Mouse (Mus musculus): ENCODE data around the gene Olfr186.
"Not testable (repeated sequence)": the region's sequence is repeated elsewhere in the genome, so short reads cannot be mapped to it uniquely, and the experiment has no call there.

Gene Olfr186

GRCm38 (mm10) chr16:59030191-59030590 lies at the start of gene Olfr186:
TSS of gene Olfr186 (minus strand) at chr16:59030291.
- in situ Hi-C loops (cut with MboI, MseI), result no loop called here

GRCm38 (mm10) chr16:59077905-59078304 lies 47.8 kb upstream of the Olfr186 start, which contains the start of gene Olfr190:
TSS of gene Olfr190 (minus strand) at chr16:59078005.
- in situ Hi-C loops (cut with MboI, MseI), result no loop called here

DNA sequence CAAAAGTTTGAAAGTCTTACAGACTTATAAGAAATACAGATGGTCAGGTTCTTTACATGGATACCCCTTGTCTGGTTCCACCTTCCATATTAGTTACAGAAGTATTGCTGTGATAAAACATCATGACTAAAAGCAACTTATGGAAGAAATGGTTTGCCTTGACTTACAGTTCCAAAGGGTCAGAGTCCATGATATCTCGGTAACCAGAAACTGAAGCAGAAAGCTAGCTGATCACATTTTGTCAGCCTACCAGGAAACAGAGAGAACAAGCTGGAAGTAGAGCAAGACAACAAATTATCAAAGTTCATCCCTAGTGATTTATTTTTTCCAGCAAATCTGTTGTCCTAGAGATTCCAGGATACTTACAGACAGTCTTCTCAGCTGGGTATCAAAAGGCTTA lies 43.4 kb upstream of the Olfr186 start:
- in situ Hi-C loops (cut with MboI, MseI), result no loop called here

DNA sequence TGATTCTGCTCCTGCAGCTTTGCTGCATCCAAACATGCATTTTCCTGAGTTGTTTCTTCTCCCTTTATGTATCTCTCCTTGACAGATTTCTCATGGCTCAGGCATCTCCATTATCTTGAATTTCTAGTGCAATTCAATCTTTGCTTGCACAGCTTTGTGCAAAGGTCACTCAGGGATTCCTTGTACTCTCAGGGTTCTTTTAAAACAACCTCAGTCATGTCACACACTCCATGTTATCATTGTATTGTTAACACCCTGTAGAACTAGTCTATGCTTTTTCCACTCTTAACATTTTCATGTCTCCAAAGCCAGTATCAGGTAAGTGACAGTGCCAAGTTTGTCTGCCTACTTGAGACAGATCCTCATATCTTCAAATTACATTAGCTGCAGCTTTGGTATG lies 41.7 kb upstream of the Olfr186 start:
- in situ Hi-C loops (cut with MboI, MseI), result no loop called here

DNA sequence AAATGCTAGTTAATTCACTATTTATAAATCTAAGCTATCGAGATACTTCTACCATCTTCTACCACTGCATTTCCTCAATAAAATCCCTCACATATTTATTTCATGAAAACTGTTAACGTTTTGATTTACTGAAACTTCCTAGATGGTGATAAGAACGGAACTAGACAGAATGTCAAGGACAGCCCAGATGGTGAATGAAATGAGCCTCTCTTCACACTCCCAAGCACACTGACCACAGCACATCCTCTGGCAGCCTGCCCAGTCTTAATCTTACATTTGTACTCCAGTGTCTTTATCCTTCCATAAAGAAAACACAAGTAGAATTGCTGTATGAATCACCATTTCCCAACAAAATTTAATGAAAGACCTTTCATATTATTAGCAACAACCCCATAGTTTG lies 32.3 kb upstream of the Olfr186 start:
- in situ Hi-C loops (cut with MboI, MseI), result not testable (repeated sequence)

DNA sequence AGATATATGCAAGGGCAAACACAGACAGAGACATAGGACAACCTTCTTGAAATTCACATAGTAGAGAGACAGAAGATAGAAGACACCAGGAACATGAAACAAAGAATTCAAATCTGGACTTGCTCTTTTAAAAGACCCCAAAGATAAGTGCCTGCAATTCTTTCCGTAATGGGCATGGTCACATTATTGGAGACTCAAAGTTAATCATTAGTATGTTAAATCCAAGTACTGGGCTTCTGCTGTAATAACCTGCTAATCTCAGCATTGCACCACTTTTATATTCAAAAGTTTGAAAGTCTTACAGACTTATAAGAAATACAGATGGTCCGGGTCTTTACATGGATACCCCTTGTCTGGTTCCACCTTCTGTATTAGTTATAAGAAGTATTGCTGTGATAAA lies 19.2 kb upstream of the Olfr186 start:
- in situ Hi-C loops (cut with MboI, MseI), result not testable (repeated sequence)

GRCm38 (mm10) chr16:59048860-59049259 lies 18.8 kb upstream of the Olfr186 start:
- in situ Hi-C loops (cut with MboI, MseI), result no loop called here

GRCm38 (mm10) chr16:59047579-59047978 lies 17.5 kb upstream of the Olfr186 start:
- in situ Hi-C loops (cut with MboI, MseI), result no loop called here

DNA sequence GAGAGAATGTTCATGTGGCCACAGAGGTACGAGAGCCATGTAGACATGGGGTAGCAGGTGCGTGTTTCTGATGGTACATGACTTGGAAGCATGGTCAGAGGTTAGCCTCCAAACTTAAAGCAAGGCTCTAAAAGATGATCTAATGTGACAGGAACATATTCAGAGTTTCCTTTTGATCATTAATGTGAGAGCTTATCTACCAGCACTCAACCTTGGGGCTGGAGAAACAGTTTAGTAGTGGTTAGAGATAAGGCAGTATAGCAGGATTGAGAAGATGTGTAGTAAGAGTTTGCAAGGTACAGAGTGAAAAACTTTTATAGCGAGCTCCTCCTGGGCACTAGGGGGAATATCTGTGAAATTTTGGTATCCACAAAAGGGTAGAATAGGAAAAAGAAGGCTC lies 15.7 kb upstream of the Olfr186 start:
- in situ Hi-C loops (cut with MboI, MseI), result no loop called here

GRCm38 (mm10) chr16:59039710-59040109 lies 9.6 kb upstream of the Olfr186 start, which contains the start of gene Olfr187:
TSS of gene Olfr187 (minus strand) at chr16:59039767.
- in situ Hi-C loops (cut with MboI, MseI), result no loop called here

GRCm38 (mm10) chr16:59013357-59014018 lies 16.6 kb downstream of the Olfr186 start:
- in situ Hi-C loops (cut with MboI, MseI), result no loop called here

- in situ Hi-C loops (cut with MboI, MseI), result loop anchor here (5.0 kb wide), 1 partner anchor 35 kb away; no protein-coding TSS in a partner anchor
Measured at GRCm38 (mm10) chr16:59007146-59007545, 22.9 kb downstream of the Olfr186 start.

GRCm38 (mm10) chr16:58995057-58995456 lies 35.0 kb downstream of the Olfr186 start, which contains the start of gene Olfr183:
TSS of gene Olfr183 (plus strand) at chr16:58995357.
- in situ Hi-C loops (cut with MboI, MseI), result no loop called here
